Mouse (Mus musculus) midbrain, embryonic 13.5 days (tissue): ENCODE measurements around the gene Ruvbl2. TPM values are rescaled to one million over a fixed set of nuclear protein-coding genes. Genes with fewer than 3 reads are reported as not detected.

Experiments used
- microRNA-seq: library from miRNA; unstranded; fragments of <30 nt; microRNA quantifications from one replicate; pipeline ENCODE4, GENCODE M21; 2016
- polyA plus RNA-seq: library from polyadenylated mRNA; unstranded; fragments of >200 nt; fragmentation: Nextera tagmentation; extraction: Ambion mirVana; gene quantifications from 2 replicates; pipeline ENCODE4 v1.2.1, GENCODE M21; 2015

Ruvbl2 gene
- polyA plus RNA-seq, 1 experiment from 2014 or later = 123 TPM

Small RNA genes lying within 50 kb of the gene (microRNA-seq; reads per million reads assigned to microRNA genes)
- not detected for gene Gm22133

Other genes starting within 250 kb of the Ruvbl2 start
- gene Ccdc155, start 233.2 kb downstream of the Ruvbl2 start, polyA plus RNA-seq = 0.59 and 0.97 TPM in 2 replicates
- 1.5 and 1.6 TPM in 2 replicates for gene Dkkl1, start 225.9 kb downstream of the Ruvbl2 start, polyA plus RNA-seq
- 112 and 124 TPM in 2 replicates for gene Tead2, start 222.3 kb downstream of the Ruvbl2 start, polyA plus RNA-seq
- 0.84 and 1.5 TPM in 2 replicates for gene Cd37, start 199.0 kb downstream of the Ruvbl2 start, polyA plus RNA-seq
- gene Slc6a16, start 197.0 kb downstream of the Ruvbl2 start, polyA plus RNA-seq = 0.24 and 0.28 TPM in 2 replicates
- not detected in 2 replicates for gene Slc6a21, start 160.6 kb downstream of the Ruvbl2 start, polyA plus RNA-seq
- gene Trpm4, start 104.3 kb downstream of the Ruvbl2 start, polyA plus RNA-seq = 7.3 and 10.8 TPM in 2 replicates
- gene Hrc, start 102.8 kb downstream of the Ruvbl2 start, polyA plus RNA-seq = 0.10 and 0.26 TPM in 2 replicates
- gene Ppfia3, start 71.1 kb downstream of the Ruvbl2 start, polyA plus RNA-seq = 17.2 and 19.8 TPM in 2 replicates
- 7.1 and 7.9 TPM in 2 replicates for gene Lin7b, start 67.5 kb downstream of the Ruvbl2 start, polyA plus RNA-seq
- gene Snrnp70, start 42.4 kb downstream of the Ruvbl2 start, polyA plus RNA-seq = 223 and 238 TPM in 2 replicates
- gene Kcna7, start 32.4 kb downstream of the Ruvbl2 start, polyA plus RNA-seq = not detected in 2 replicates
- gene Ntf5, start 24.4 kb downstream of the Ruvbl2 start, polyA plus RNA-seq = not detected in 2 replicates
- 0.50 TPM in 1 of 2 replicates, not detected in the other for gene Lhb, start 17.3 kb downstream of the Ruvbl2 start, polyA plus RNA-seq
- 20.6 and 23.4 TPM in 2 replicates for gene Gys1, start 3.3 kb downstream of the Ruvbl2 start, polyA plus RNA-seq
- gene Ftl1, start 21.8 kb upstream of the Ruvbl2 start, polyA plus RNA-seq = 6,845 and 7,096 TPM in 2 replicates
- 259 and 265 TPM in 2 replicates for gene Bax, start 28.8 kb upstream of the Ruvbl2 start, polyA plus RNA-seq
- 0.22 TPM in 1 of 2 replicates, not detected in the other for gene Tulp2, start 43.8 kb upstream of the Ruvbl2 start, polyA plus RNA-seq
- gene Gm45808, start 48.7 kb upstream of the Ruvbl2 start, polyA plus RNA-seq = not detected in 2 replicates
- gene Dhdh, start 50.7 kb upstream of the Ruvbl2 start, polyA plus RNA-seq = 3.3 and 3.6 TPM in 2 replicates
- gene Nucb1, start 72.3 kb upstream of the Ruvbl2 start, polyA plus RNA-seq = 86.7 and 101 TPM in 2 replicates
- 11.7 and 11.9 TPM in 2 replicates for gene Ppp1r15a, start 88.2 kb upstream of the Ruvbl2 start, polyA plus RNA-seq
- 0.23 and 0.46 TPM in 2 replicates for gene Plekha4, start 88.2 kb upstream of the Ruvbl2 start, polyA plus RNA-seq
- 0.13 and 0.21 TPM in 2 replicates for gene Hsd17b14, start 116.8 kb upstream of the Ruvbl2 start, polyA plus RNA-seq
- 20.7 and 24.5 TPM in 2 replicates for gene Bcat2, start 132.1 kb upstream of the Ruvbl2 start, polyA plus RNA-seq
- 0.17 TPM in 1 of 2 replicates, not detected in the other for gene Fgf21, start 177.4 kb upstream of the Ruvbl2 start, polyA plus RNA-seq
- gene Fut1, start 179.2 kb upstream of the Ruvbl2 start, polyA plus RNA-seq = not detected in 2 replicates
- gene Izumo1, start 183.7 kb upstream of the Ruvbl2 start, polyA plus RNA-seq = 0.17 TPM in 1 of 2 replicates, not detected in the other
- 7.5 and 9.4 TPM in 2 replicates for gene Rasip1, start 189.4 kb upstream of the Ruvbl2 start, polyA plus RNA-seq
- 3.1 and 4.8 TPM in 2 replicates for gene Mamstr, start 201.9 kb upstream of the Ruvbl2 start, polyA plus RNA-seq
- 0.06 and 0.09 TPM in 2 replicates for gene Fut2, start 228.3 kb upstream of the Ruvbl2 start, polyA plus RNA-seq
- 0.39 and 0.59 TPM in 2 replicates for gene Ntn5, start 245.9 kb upstream of the Ruvbl2 start, polyA plus RNA-seq